Comparison of ENCODE assay signal across 10 mouse cellular contexts in genomic region chr13:115054783-115055182, GRCm38 (mm10). TPM values are rescaled to one million over a fixed set of nuclear protein-coding genes. Genes with fewer than 3 reads are reported as not detected.
DNase-seq lines count a peak whose midpoint lies in the region; ATAC-seq and TF ChIP-seq lines count a peak whose summit lies in the region.
"Had no signal": no experiment of that assay in that cellular context is flagged by ENCODE, and none has a peak within 500 bp of the region (broad histone marks: within the 10 kb centered on the region; RNA-seq: fewer than 3 reads in every experiment).

No protein-coding gene starts in this region.

- H3K9ac ChIP-seq in heart, embryonic 14.5 days (ENCODE audit: low read length) = no peak overlapping the region
- no peak overlapping the region for H3K9ac ChIP-seq in CH12.LX (ENCODE audit: insufficient read depth, low read depth)
- H3K9ac ChIP-seq in forebrain, embryonic 15.5 days (replicated peaks) = no peak overlapping the region

- no peak for TF ChIP-seq CTCF in CH12.LX (conservative IDR thresholded peaks at IDR 0.05 in 1 of 2, IDR thresholded peaks at IDR 0.05 in 1 of 2; ENCODE audit: low read depth in 2 of 2, low read length in 2 of 2)

- peaks cover 5 to 7% of the 10 kb centered on the region in 2 experiments; a peak in 2 of 4 replicates for H3K4me1 ChIP-seq in heart, embryonic 14.5 days (ENCODE audit: control insufficient read depth in 2 of 2, insufficient read depth in 2 of 2, low read length in 2 of 2)
- H3K4me1 ChIP-seq in CH12.LX (ENCODE audit: control insufficient read depth in 1 of 2, insufficient read depth in 2 of 2) = no peaks in the 10 kb centered on the region
- peaks cover 6% of the 10 kb centered on the region for H3K4me1 ChIP-seq in forebrain, embryonic 15.5 days

- in situ Hi-C loops in CH12.LX (cut with MboI; ENCODE audit: low pct_ligation_motif_present, low pct_unique_long_range_greater_than_20kb, low sequenced_read_pairs) = no loop called here

- no peak; the same call in 1 of the 2 replicates for ATAC-seq in heart, embryonic 14.5 days (ENCODE audit: insufficient number of reproducible peaks, insufficient read depth, low FRiP score, low read depth)
- peak; percentile 69; the same call in 1 of the 2 replicates for ATAC-seq in forebrain, embryonic 15.5 days (replicated peaks)
- ATAC-seq in megakaryocyte-erythroid progenitor cell, adult 5-6 weeks (replicated peaks; ENCODE audit: low FRiP score, low TSS enrichment, poor library complexity, severe bottlenecking) = no peak

- no peaks in the 10 kb centered on the region for H3K9me3 ChIP-seq in heart, embryonic 14.5 days (ENCODE audit: control insufficient read depth, low read length)
- H3K9me3 ChIP-seq in CH12.LX (replicated peaks; ENCODE audit: low read length) = no peaks in the 10 kb centered on the region
- H3K9me3 ChIP-seq in forebrain, embryonic 15.5 days = no peaks in the 10 kb centered on the region

- no peak for TF ChIP-seq POLR2A in CH12.LX (IDR thresholded peaks at IDR 0.05; ENCODE audit: low read depth, low read length)

- no peak for DNase-seq in heart, adult 11 months
- no peak for DNase-seq in CH12.LX (ENCODE audit: extremely low read depth)
- peak; percentile 19 to 47 for DNase-seq in kidney, postnatal 4 days
- no peak for DNase-seq in frontal cortex, postnatal 36 days (ENCODE audit: low spot score in 2 of 2)
- no peak for DNase-seq in left cerebral cortex, adult 18-20 months (ENCODE audit: low spot score in 2 of 2)
- DNase-seq: right cerebral cortex, postnatal 4 days had no signal

- WGBS in heart, embryonic 14.5 days = 60% methylated on average over 9 of the region's 9 CpGs
- WGBS in forebrain, embryonic 15.5 days = 11% methylated on average over 9 of the region's 9 CpGs

- no peak overlapping the region for H3K4me3 ChIP-seq in heart, embryonic 14.5 days (ENCODE audit: control insufficient read depth in 1 of 2, insufficient read depth in 1 of 2, low read depth in 1 of 2, low read length in 2 of 2)
- no peak overlapping the region for H3K4me3 ChIP-seq in CH12.LX (replicated peaks in 1 of 3; ENCODE audit: low read depth in 2 of 3, low read length in 2 of 3, poor library complexity in 1 of 3)
- H3K4me3 ChIP-seq in forebrain, embryonic 15.5 days = no peak overlapping the region

- H3K27me3 ChIP-seq in heart, embryonic 14.5 days (ENCODE audit: control insufficient read depth, insufficient read depth, low read length) = no peaks in the 10 kb centered on the region
- no peaks in the 10 kb centered on the region for H3K27me3 ChIP-seq in CH12.LX (replicated peaks)
- H3K27me3 ChIP-seq in forebrain, embryonic 15.5 days = no peaks in the 10 kb centered on the region

- H3K36me3 ChIP-seq in heart, embryonic 14.5 days (ENCODE audit: control insufficient read depth, insufficient read depth, low read length) = no peaks in the 10 kb centered on the region
- no peaks in the 10 kb centered on the region for H3K36me3 ChIP-seq in CH12.LX (replicated peaks in 1 of 2; ENCODE audit: control insufficient read depth in 1 of 2, insufficient read depth in 1 of 2, low read length in 1 of 2)
- H3K36me3 ChIP-seq in forebrain, embryonic 15.5 days = no peaks in the 10 kb centered on the region

- TF ChIP-seq EP300 in CH12.LX (IDR thresholded peaks at IDR 0.05; ENCODE audit: low read length) = no peak

- H3K27ac ChIP-seq in heart, embryonic 14.5 days (replicated peaks in 1 of 2; ENCODE audit: control insufficient read depth in 1 of 2, insufficient read depth in 1 of 2, low read depth in 2 of 2, low read length in 2 of 2) = peak overlapping the region; percentile 25 to 62
- no peak overlapping the region for H3K27ac ChIP-seq in CH12.LX (ENCODE audit: insufficient read depth, low read depth)
- H3K27ac ChIP-seq in forebrain, embryonic 15.5 days (replicated peaks) = no peak overlapping the region

- dilution Hi-C loops in CH12.LX (cut with MboI; ENCODE audit: extremely low pct_ligation_motif_present, extremely low pct_unique_long_range_greater_than_20kb, low sequenced_read_pairs) = no loop called here

- no peak overlapping the region; the same call in 1 of the 2 replicates for H3K4me2 ChIP-seq in heart, embryonic 14.5 days (ENCODE audit: low read length)
- peak overlapping the region; percentile 71 for H3K4me2 ChIP-seq in CH12.LX (ENCODE audit: insufficient read depth, low read depth, poor library complexity, severe bottlenecking)
- no peak overlapping the region for H3K4me2 ChIP-seq in forebrain, embryonic 15.5 days (replicated peaks)
- H3K4me2 ChIP-seq: midbrain, embryonic 11.5 days had no signal

- no peak for TF ChIP-seq RAD21 in CH12.LX (IDR thresholded peaks at IDR 0.05; ENCODE audit: low read depth, low read length)

- H3K79me2 ChIP-seq in CH12.LX (replicated peaks; ENCODE audit: control insufficient read depth, extremely low read depth, insufficient read depth, poor library complexity, severe bottlenecking) = no peaks in the 10 kb centered on the region

TF ChIP-seq in CH12.LX, 34 proteins besides CTCF, POLR2A, EP300 and RAD21:
- TF ChIP-seq CHD2 (IDR thresholded peaks at IDR 0.05; ENCODE audit: low read length) (no peak), ELF1 (IDR thresholded peaks at IDR 0.05; ENCODE audit: low read depth, low read length) (no peak), ZC3H11A (IDR thresholded peaks at IDR 0.05; ENCODE audit: low read depth, low read length) (no peak), E2F4 (IDR thresholded peaks at IDR 0.05; ENCODE audit: insufficient replicate concordance, low read depth, low read length) (no peak), NELFE (IDR thresholded peaks at IDR 0.05; ENCODE audit: low read depth, low read length) (no peak)

RNA-seq across cellular contexts. Expression of gene Pelo, which starts 35.2 kb away (rescaled TPM):
- polyA plus RNA-seq in heart, embryonic 14.5 days (2014; fragmentation: Nextera tagmentation; extraction: Ambion mirVana) = 6.8 and 7.3 TPM in 2 replicates
- 29.7 and 33.6 TPM in 2 replicates for total RNA-seq in CH12.LX (2012; rRNA removed)
- total RNA-seq in CH12.LX (2014; rRNA removed) = 17.5 and 18.9 TPM in 2 replicates
- 43.1 and 46.0 TPM in 2 replicates for polyA plus RNA-seq in CH12.LX (2012; ENCODE audit: insufficient read length, low read depth)
- 4.7 and 4.9 TPM in 2 replicates for polyA plus RNA-seq in forebrain, embryonic 15.5 days (2015; fragmentation: Nextera tagmentation; extraction: Ambion mirVana)
- total RNA-seq in megakaryocyte-erythroid progenitor cell, adult 5-6 weeks (2014; fragmentation: Nextera tagmentation) = 10.6 and 23.9 TPM in 2 replicates
- total RNA-seq in megakaryocyte-erythroid progenitor cell, adult 5-6 weeks (2017) = 4.7 and 9.6 TPM in 2 replicates
- 10 to 100 TPM; 20.9 to 23.1 TPM for total RNA-seq in left cerebral cortex, adult 18-20 months (2021)

RNA-seq across cellular contexts. Expression of gene Gm49395, which starts 46.9 kb away (rescaled TPM):
- 8.4 and 11.1 TPM in 2 replicates for polyA plus RNA-seq in heart, embryonic 14.5 days (2014; fragmentation: Nextera tagmentation; extraction: Ambion mirVana)
- total RNA-seq in CH12.LX (2012; rRNA removed) = 0.30 and 0.55 TPM in 2 replicates
- not detected in 2 replicates for total RNA-seq in CH12.LX (2014; rRNA removed)
- 0.69 and 0.71 TPM in 2 replicates for polyA plus RNA-seq in CH12.LX (2012; ENCODE audit: insufficient read length, low read depth)
- polyA plus RNA-seq in forebrain, embryonic 15.5 days (2015; fragmentation: Nextera tagmentation; extraction: Ambion mirVana) = 2.0 and 2.6 TPM in 2 replicates
- 7.8 and 12.5 TPM in 2 replicates for total RNA-seq in megakaryocyte-erythroid progenitor cell, adult 5-6 weeks (2014; fragmentation: Nextera tagmentation)
- not detected in 2 replicates for total RNA-seq in megakaryocyte-erythroid progenitor cell, adult 5-6 weeks (2017)
- total RNA-seq in left cerebral cortex, adult 18-20 months (2021) = 1 to 10 TPM; 3.4 to 3.7 TPM

RNA-seq across cellular contexts. Expression of gene Itga1, which starts 47.0 kb away (rescaled TPM):
- 32.6 and 32.9 TPM in 2 replicates for polyA plus RNA-seq in heart, embryonic 14.5 days (2014; fragmentation: Nextera tagmentation; extraction: Ambion mirVana)
- under 0.01 TPM in 1 of 2 replicates, not detected in the other for total RNA-seq in CH12.LX (2012; rRNA removed)
- 0.01 and 0.04 TPM in 2 replicates for total RNA-seq in CH12.LX (2014; rRNA removed)
- polyA plus RNA-seq in CH12.LX (2012; ENCODE audit: insufficient read length, low read depth) = 0.04 TPM in 2 replicates
- polyA plus RNA-seq in forebrain, embryonic 15.5 days (2015; fragmentation: Nextera tagmentation; extraction: Ambion mirVana) = 5.6 and 6.3 TPM in 2 replicates
- total RNA-seq in megakaryocyte-erythroid progenitor cell, adult 5-6 weeks (2014; fragmentation: Nextera tagmentation) = 0.12 TPM in 1 of 2 replicates, not detected in the other
- 0.23 TPM in 1 of 2 replicates, not detected in the other for total RNA-seq in megakaryocyte-erythroid progenitor cell, adult 5-6 weeks (2017)
- total RNA-seq in left cerebral cortex, adult 18-20 months (2021) = 1 to 10 TPM; 5.6 to 6.7 TPM

Comparison
In these comparisons a context has a peak if more than half of its experiments do, and no peak if none do; other contexts are left out.
1. H3K27ac ChIP-seq: peak in heart, embryonic 14.5 days (2 of 2); none in CH12.LX (single experiment) and forebrain, embryonic 15.5 days (single experiment).
2. DNase-seq: peak in kidney, postnatal 4 days (2 of 2); none in heart, adult 11 months (single experiment), CH12.LX (single experiment), frontal cortex, postnatal 36 days (0 of 2) and left cerebral cortex, adult 18-20 months (0 of 2).
3. RNA of gene Itga1, which starts 47.0 kb away (total RNA-seq): 5.6 to 6.7 TPM in left cerebral cortex, adult 18-20 months; 0.12 to 0.23 TPM in megakaryocyte-erythroid progenitor cell, adult 5-6 weeks and under 0.01 to 0.04 TPM in CH12.LX; every median in the first group is over 4 times any median in the second.